Mouse (Mus musculus) naive thymus-derived CD4-positive, alpha-beta T cell, adult 5 months (primary cell): ENCODE results near the gene Lrrn4cl. TPM values are rescaled to one million over a fixed set of nuclear protein-coding genes. Genes with fewer than 3 reads are reported as not detected.

Experiments used
- polyA plus RNA-seq: library from polyadenylated mRNA; unstranded; fragments of 100-300 nt; shearing (Covaris generic); gene quantifications from one replicate; pipeline ENCODE4 v1.2.1, GENCODE M21; 2017

Lrrn4cl gene
- polyA plus RNA-seq, 1 experiment from 2014 or later = not detected

Other genes with a start within 250 kb of the Lrrn4cl start
- gene Slc22a6, start 232.7 kb upstream of the Lrrn4cl start, polyA plus RNA-seq = not detected
- not detected for gene Chrm1, start 187.0 kb upstream of the Lrrn4cl start, polyA plus RNA-seq
- gene Slc3a2, start 127.4 kb upstream of the Lrrn4cl start, polyA plus RNA-seq = 240 TPM
- 121 TPM for gene Wdr74, start 114.9 kb upstream of the Lrrn4cl start, polyA plus RNA-seq
- gene 1700092M07Rik, start 110.0 kb upstream of the Lrrn4cl start, polyA plus RNA-seq = 0.87 TPM
- gene Stx5a, start 109.4 kb upstream of the Lrrn4cl start, polyA plus RNA-seq = 294 TPM
- 453 TPM for gene Nxf1, start 93.7 kb upstream of the Lrrn4cl start, polyA plus RNA-seq
- gene Tmem223, start 79.8 kb upstream of the Lrrn4cl start, polyA plus RNA-seq = 38.8 TPM
- gene Tmem179b, start 76.3 kb upstream of the Lrrn4cl start, polyA plus RNA-seq = 150 TPM
- gene Taf6l, start 64.4 kb upstream of the Lrrn4cl start, polyA plus RNA-seq = 9.4 TPM
- 86.1 TPM for gene Polr2g, start 52.2 kb upstream of the Lrrn4cl start, polyA plus RNA-seq
- gene Zbtb3, start 48.2 kb upstream of the Lrrn4cl start, polyA plus RNA-seq = 0.57 TPM
- gene Ttc9c, start 31.4 kb upstream of the Lrrn4cl start, polyA plus RNA-seq = 25.8 TPM
- gene Hnrnpul2, start 30.8 kb upstream of the Lrrn4cl start, polyA plus RNA-seq = 13.8 TPM
- not detected for gene AC129217.1, start 21.0 kb upstream of the Lrrn4cl start, polyA plus RNA-seq
- 59.1 TPM for gene Bscl2, start 13.3 kb upstream of the Lrrn4cl start, polyA plus RNA-seq
- gene Gng3, start 11.6 kb upstream of the Lrrn4cl start, polyA plus RNA-seq = not detected
- gene Ubxn1, start 20.7 kb downstream of the Lrrn4cl start, polyA plus RNA-seq = 149 TPM
- 44.5 TPM for gene Uqcc3, start 30.2 kb downstream of the Lrrn4cl start, polyA plus RNA-seq
- 34.3 TPM for gene Lbhd1, start 33.0 kb downstream of the Lrrn4cl start, polyA plus RNA-seq
- not detected for gene Gm49403, start 33.2 kb downstream of the Lrrn4cl start, polyA plus RNA-seq
- 22.7 TPM for gene 1810009A15Rik, start 38.1 kb downstream of the Lrrn4cl start, polyA plus RNA-seq
- gene Gm49416, start 38.2 kb downstream of the Lrrn4cl start, polyA plus RNA-seq = not detected
- gene Ints5, start 42.2 kb downstream of the Lrrn4cl start, polyA plus RNA-seq = 35.9 TPM
- 100 TPM for gene Ganab, start 47.3 kb downstream of the Lrrn4cl start, polyA plus RNA-seq
- 32.9 TPM for gene B3gat3, start 69.6 kb downstream of the Lrrn4cl start, polyA plus RNA-seq
- gene Rom1, start 78.6 kb downstream of the Lrrn4cl start, polyA plus RNA-seq = 2.0 TPM
- 57.6 TPM for gene Eml3, start 78.8 kb downstream of the Lrrn4cl start, polyA plus RNA-seq
- 257 TPM for gene Mta2, start 91.1 kb downstream of the Lrrn4cl start, polyA plus RNA-seq
- gene Tut1, start 103.1 kb downstream of the Lrrn4cl start, polyA plus RNA-seq = 47.6 TPM
- 375 TPM for gene Eef1g, start 116.3 kb downstream of the Lrrn4cl start, polyA plus RNA-seq
- 8.7 TPM for gene Ahnak, start 138.5 kb downstream of the Lrrn4cl start, polyA plus RNA-seq
- gene Scgb1a1, start 237.2 kb downstream of the Lrrn4cl start, polyA plus RNA-seq = not detected